Mouse (Mus musculus): Measurements from ENCODE around the gene S100a3. TPM values are rescaled to one million over a fixed set of nuclear protein-coding genes. Genes with fewer than 3 reads are reported as not detected.

S100a3 gene
- total and polyA plus RNA-seq, 3 experiments = 0.66 TPM; not detected in 2

GRCm38 (mm10) chr3:90555954-90556353 lies 4.4 kb upstream of the S100a3 start:
- DNase-seq = no peak

DNA sequence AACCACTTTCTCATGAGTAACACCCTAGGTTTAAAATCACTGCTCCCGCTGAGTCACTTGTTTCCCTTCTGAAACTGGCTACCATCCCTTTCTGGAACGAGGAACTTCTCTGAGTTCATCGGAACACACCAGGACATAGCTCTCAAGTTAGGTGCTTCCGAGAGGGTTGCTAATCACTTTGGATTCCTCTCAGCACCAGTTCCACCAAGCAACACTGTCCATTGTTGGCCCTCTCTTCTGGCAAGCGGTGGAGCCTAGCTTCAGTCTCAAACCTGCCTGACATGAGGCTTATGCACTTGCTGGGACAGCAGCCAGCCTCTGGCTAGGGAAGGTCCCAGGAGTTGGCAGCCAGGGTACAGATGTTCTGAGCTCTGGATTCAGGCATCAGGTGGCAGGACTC lies 14.3 kb downstream of the S100a3 start:
- peak; percentile 48 for DNase-seq

DNA sequence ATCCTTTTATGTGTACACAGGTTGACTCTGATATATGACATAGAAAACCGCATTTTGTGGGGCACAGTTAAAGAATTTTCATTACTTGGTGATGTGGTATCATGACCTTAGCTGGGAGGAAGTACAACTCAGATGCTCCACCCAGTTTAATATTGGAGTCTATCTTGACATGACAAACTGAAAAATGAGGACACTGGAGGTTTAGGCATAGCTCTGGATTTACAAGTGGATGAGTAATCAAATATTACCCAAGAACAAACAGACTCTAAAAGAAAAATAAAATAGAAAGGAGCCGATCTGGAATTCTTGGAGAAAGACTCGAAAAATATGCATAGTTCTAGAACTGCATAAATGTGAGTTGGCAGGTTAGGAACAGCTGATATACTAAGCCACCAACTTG lies 14.9 kb downstream of the S100a3 start:
- DNase-seq = no peak

DNA sequence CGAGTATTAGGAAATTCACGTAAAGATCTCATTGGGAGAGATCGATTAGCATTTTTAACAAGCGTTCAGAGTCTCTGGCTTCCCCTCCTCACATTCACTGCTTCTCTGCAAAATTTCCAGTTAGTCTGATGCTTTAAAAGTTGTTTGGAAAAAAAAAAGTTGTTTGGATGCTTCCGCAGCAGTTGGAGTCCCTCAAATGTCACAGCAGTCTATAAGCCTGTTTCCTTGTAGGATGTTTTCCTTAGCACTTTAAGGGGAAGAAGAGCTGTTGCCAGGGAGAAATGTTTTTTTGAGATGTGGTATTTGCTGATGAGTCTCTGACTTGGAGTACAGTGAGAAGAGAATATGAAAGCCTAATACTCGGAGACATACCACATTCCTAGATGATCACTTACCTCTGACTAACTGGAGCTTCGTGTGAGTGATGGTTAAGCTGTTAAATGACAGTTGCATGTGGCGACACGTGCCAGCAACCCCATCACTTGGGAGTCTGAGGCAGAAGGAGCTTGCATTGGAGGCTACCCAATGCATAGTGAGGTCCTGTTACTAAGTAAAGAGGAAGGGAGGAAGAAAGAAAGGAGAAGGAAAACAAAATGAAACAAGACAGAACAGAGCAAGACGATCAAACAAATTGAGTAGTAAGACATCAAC lies 16.1 kb downstream of the S100a3 start:
- no peak for DNase-seq

- DNase-seq = no peak
These were observed 19.1 kb downstream of the S100a3 start for GRCm38 (mm10) chr3:90579433-90579832.

GRCm38 (mm10) chr3:90581141-90581540 lies 20.8 kb downstream of the S100a3 start:
- DNase-seq = no peak

DNA sequence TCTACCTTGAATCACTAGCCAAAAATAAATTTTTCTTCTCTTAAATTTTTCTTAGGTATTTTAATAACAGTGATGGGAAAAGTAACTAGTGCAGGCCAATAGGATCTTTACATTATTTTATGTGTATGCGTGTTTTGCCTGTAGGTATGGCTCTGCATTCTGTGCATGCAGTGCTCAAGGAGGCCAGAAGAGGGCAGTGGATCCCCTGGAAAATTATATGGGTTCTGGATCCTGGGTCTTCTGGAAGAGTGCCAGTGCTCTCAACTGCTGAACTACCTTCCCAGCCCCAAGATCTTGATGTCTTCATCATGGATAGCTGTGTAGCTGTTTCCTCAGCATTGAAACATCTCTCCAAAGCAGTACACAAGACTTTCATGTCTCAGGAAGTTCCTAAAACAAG lies 21.8 kb downstream of the S100a3 start:
- DNase-seq = no peak

DNA sequence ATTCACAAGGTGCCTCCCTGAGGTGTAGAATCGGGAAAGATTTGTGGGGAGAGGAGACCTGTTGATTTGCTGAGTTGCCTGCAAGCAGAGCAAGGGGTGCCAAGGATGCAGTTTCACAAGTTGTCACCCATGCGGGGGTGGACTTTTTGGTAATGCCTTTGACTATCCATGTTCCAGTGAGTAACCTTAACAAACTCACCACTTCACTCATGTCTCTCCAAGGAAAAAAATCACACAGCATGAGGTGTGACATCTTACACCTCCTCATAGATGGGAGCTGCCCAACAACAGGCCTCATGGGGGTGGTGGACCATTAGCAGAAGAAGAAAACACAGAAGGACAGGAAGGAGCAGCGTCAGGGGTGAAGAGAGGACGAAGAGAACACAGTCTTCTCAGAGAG lies 22.2 kb downstream of the S100a3 start:
- no peak for DNase-seq

- DNase-seq = peak; percentile 59
These were observed 23.5 kb downstream of the S100a3 start for GRCm38 (mm10) chr3:90583893-90584292.

- peak; percentile 80 for DNase-seq
These were observed 25.2 kb downstream of the S100a3 start for GRCm38 (mm10) chr3:90585595-90585994.

DNA sequence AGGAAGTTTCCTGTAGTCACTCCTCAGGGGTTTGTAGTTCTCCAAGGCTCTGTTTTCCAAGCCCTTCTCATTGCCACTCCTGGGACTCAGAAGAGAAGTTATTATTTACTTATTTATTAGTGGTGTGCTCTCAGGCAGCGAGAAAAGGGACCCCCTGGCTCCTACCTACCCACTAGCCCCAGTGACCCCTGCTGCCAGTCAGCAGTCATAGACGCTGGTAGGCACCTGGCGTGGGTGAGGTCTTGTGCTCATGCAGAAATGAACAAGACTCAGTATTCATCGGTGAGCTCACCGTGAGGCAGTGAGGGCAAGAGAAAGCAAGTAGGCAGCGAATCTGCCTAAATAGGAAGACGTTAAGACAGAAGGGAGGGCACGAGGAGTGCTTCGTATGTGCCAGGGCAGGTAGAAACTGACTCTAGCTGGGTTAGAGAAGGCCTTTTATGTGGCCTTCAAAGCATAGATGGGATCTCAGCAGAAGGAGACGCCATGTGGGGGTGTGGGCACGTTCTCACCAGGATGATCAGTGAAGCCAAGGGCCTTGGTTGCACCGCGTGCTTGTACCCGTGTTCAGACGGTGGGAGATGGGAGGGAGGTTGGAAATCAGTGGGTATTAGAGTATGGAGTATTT lies 25.8 kb downstream of the S100a3 start:
- no peak for DNase-seq

- peak; percentile 94 for DNase-seq
These were observed 26.5 kb downstream of the S100a3 start for GRCm38 (mm10) chr3:90586906-90587305.

DNA sequence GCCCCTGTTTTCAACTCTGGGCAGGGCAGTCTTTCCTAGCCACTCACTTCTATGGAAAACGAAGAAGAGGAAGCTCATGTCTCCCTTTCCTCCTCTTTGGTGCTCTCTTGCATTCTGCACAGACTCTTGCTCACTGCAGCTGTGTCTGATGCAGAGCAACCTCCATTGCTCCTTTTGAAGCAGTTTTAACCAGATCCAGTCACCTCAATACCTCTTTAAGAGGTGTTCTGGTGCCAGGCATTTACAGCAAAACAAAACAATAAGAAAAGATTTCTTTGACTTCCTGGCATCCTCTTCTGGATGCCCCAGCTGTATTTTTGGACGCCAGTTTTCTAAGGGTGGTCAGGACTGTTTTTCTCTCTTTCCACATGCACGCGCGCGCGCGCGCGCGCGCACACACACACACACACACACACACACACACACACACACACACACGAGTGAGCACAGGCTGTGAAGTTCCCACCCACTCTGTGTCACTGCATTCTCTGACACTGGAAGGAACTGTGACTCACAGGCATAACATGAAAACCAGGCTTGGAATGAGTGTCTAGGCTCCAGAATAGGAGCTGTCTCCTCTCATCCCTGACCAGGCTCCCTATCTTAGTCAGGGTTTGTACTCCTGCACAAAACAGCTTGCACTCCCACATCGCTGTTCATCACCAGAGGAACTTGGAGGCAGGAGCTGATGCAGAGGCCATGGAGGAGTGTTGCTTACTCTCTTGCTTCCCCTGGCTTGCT lies 27.2 kb downstream of the S100a3 start:
- peak; percentile 64 for DNase-seq

- DNase-seq = no peak
These were observed 29.0 kb downstream of the S100a3 start for GRCm38 (mm10) chr3:90589390-90589789.

DNA sequence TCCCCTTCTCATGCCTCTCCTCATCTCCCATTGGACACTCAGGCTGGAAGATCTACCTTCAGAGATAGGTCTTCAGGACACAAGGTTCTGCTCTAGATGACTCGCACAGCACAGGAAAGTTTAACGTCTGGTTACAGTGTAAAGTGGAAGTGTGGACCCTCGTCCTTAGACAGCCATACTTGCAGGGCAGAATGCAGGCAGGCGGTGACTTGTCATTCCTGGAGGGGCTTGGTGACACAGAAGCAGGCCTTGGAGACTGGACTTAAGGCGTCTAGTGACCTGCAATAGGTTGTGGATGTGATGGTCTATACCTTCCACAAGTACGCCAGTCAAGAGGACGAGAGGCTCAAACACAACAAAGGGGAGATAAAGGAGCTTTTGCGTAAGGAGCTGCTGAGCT lies 29.6 kb downstream of the S100a3 start, which contains the start of gene S100a2:
Gene S100a2, plus strand, starts transcription at position 301 of the 400 bp plus-strand sequence.
- no peak for DNase-seq

DNA sequence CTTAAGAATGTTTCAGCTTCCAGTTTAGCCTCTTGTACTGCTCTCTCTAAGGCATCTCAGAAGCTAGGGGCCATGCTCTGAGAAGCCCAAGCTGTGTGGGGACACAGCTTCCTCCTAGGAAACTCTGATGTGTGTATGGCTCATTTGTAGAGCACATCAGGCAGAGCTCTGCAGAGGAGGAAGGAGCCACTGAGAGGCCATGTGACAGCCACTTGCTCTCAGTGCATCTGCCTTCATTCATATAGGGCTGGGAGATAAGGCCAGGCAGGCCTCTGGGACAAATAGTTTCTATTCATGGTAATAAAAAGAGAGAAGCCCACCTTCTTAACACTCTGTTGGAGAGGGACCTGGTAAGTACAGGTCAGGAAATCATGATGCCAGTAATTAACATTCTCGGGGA lies 34.1 kb downstream of the S100a3 start:
- DNase-seq = no peak

GRCm38 (mm10) chr3:90595556-90595955 lies 35.2 kb downstream of the S100a3 start:
- no peak for DNase-seq

- DNase-seq = no peak
These were observed 36.4 kb downstream of the S100a3 start for GRCm38 (mm10) chr3:90596810-90597209.

- DNase-seq = no peak
These were observed 37.4 kb downstream of the S100a3 start for GRCm38 (mm10) chr3:90597736-90598135.

GRCm38 (mm10) chr3:90598212-90598611 lies 37.8 kb downstream of the S100a3 start:
- no peak for DNase-seq

DNA sequence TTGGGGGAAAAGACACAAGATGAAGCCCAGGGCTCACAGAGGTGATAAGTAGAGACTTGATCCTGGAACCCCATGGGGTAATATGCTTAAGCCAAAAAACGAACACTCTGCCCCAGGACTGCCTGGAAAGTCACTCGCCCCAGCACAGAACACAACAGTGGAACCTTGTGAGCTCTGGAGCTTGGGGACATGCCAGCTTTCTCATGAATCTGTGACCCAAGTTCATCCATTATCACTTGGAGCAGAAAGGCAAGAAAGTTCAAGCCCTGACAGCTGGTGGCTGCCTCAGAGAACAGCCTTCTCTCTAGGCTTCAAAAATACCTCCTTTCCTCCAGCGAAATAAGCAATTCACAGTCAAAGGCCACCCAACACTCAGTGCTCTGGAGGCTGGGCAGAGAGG lies 39.0 kb downstream of the S100a3 start:
- DNase-seq = no peak

GRCm38 (mm10) chr3:90600036-90600435 lies 39.7 kb downstream of the S100a3 start:
- no peak for DNase-seq

Measured in adrenal gland, adult 2 months (tissue).